Mouse (Mus musculus) CD4-positive naive resting alpha-beta T cell, adult 57 days (primary cell): ENCODE measurements around the gene Fmo1. TPM values are rescaled to one million over a fixed set of nuclear protein-coding genes. Genes with fewer than 3 reads are reported as not detected.

Source experiments
- total RNA-seq: library from RNA; stranded (reverse); gene quantifications from one replicate; pipeline ENCODE4 v1.2.4, GENCODE M21; 2023

Fmo1 gene
- 0.38 TPM for total RNA-seq

DNA sequence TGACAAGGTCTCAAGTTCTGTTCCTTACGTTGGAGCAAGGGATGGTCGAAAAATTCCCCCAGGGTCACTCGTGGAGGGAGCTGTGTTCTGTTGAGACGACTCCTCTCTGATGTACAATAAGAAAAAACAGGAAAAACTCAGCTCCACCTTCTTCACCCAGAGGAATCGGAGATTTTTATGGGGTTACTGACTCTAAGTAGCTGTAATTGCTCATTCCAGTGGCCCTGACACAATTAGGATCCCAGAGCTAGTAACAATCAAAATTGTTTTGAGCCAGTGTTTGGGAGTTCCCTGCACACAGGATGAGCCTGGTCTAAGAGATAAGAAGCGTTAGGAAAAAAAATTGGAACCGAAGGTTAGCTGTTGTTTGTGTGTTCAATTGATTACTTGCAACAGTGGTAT, at the start of gene Fmo1:
Fmo1 (minus strand) TSS at position 331 of the 402 bp plus-strand sequence.

DNA sequence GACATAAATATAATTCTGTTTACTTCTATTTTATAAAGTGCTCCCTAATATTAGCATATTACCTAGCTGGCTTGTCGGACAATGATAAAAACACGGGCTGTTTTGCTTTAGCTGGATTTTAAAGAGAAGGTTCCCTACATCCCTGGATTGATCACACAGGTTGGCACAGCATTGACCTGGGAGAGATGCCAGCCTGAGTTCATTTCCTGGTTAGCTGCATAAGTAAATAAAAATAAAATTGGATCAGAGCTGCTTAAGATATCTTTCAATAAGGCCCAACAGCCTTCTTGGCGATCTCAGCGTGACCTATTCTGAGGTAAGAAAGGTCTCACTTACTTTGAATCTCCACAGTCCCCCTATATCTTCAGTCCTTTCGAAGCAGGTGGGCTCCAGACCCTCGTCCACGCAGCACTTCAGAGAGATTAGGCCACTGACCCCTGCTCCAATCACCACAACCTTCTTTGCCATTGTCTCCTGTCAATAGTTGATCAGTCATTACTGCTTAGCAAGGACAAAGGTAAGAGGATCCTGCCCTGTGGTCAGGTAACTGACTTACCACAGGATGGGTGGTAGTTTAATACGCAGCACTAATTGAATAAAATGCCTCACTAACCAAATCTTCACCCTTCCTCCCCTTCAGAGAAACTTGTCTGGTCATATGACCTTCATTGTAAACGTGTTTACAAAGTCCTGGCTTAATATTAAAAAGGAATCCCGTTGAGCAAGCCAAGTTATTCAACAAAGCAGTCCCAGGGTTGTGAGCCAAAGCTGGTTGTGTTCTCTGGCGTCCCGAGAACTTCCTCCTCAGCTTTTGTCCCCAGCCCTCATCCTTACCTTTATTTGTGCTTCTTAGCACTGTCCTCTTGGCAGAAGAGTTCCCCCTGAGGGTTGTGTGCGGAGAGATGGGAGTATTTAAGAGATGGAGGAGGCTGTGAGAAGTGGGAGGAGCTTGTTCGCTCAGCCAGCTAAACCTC, 31.7 kb upstream of the Fmo1 start, which contains the start of gene Fmo2:
Fmo2 (minus strand) TSS at position 889 of the 974 bp plus-strand sequence.

DNA sequence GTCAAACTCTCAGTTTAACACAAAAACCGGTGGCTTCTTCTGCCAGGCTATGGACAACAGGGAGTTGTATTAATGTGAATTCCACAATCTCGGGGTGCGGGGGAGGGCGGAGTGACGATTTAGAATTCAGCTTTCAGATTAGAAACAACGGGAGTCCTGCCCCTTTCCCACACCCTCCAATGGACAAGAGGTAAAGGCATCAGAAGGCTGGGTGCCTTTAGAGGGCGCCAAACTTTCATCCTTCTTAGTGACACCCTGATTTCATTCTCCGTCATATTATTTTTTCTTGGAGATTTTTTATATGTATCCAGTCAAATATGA, 52.6 kb downstream of the Fmo1 start, which contains the start of gene Fmo4:
Fmo4 (minus strand) TSS at position 137 of the 321 bp plus-strand sequence.

Other genes with a start within 250 kb of the Fmo1 start
- gene Myoc, start 227.5 kb downstream of the Fmo1 start, total RNA-seq, result not detected
- 0.80 TPM for gene Myocos, start 208.4 kb downstream of the Fmo1 start, total RNA-seq
- gene Prrc2c, start 126.1 kb downstream of the Fmo1 start, total RNA-seq, result 595 TPM
- not detected for gene Fmo4, start 52.6 kb downstream of the Fmo1 start, total RNA-seq
- 0.50 TPM for gene Fmo2, start 32.1 kb upstream of the Fmo1 start, total RNA-seq
- gene Fmo6, start 70.9 kb upstream of the Fmo1 start, total RNA-seq, result not detected
- gene Fmo3, start 117.9 kb upstream of the Fmo1 start, total RNA-seq, result not detected
- gene Mroh9, start 219.1 kb upstream of the Fmo1 start, total RNA-seq, result not detected